Mouse (Mus musculus): ENCODE data around the gene Tmf1.

Tmf1 gene

GRCm38 (mm10) chr6:97106777-97107176 is 72.1 kb downstream of the Tmf1 start:
- peak; percentile 91 for DNase-seq (ENCODE audit: low spot score)

GRCm38 (mm10) chr6:97106106-97106505 is 72.8 kb downstream of the Tmf1 start:
- DNase-seq (ENCODE audit: low spot score) = no peak

GRCm38 (mm10) chr6:97104264-97104852 is 74.6 kb downstream of the Tmf1 start:
- peak; percentile 45 for DNase-seq (ENCODE audit: low spot score)
